Mouse (Mus musculus): ENCODE data around the gene Cmah. TPM values are rescaled to one million over a fixed set of nuclear protein-coding genes. Genes with fewer than 3 reads are reported as not detected.

Gene Cmah
- total RNA-seq, 2 experiments from 2014 or later, result 0.85 to 2.1 TPM

GRCm38 (mm10) chr13:24406847-24407246 lies 79.6 kb downstream of the Cmah start:
- no peak for ATAC-seq (replicated peaks; ENCODE audit: low FRiP score, poor library complexity, severe bottlenecking)

GRCm38 (mm10) chr13:24414635-24415206 lies 87.5 kb downstream of the Cmah start:
- no peak for ATAC-seq (replicated peaks; ENCODE audit: low FRiP score, poor library complexity, severe bottlenecking)

GRCm38 (mm10) chr13:24415506-24416206 lies 88.5 kb downstream of the Cmah start:
- ATAC-seq (replicated peaks; ENCODE audit: low FRiP score, poor library complexity, severe bottlenecking), result no peak

DNA sequence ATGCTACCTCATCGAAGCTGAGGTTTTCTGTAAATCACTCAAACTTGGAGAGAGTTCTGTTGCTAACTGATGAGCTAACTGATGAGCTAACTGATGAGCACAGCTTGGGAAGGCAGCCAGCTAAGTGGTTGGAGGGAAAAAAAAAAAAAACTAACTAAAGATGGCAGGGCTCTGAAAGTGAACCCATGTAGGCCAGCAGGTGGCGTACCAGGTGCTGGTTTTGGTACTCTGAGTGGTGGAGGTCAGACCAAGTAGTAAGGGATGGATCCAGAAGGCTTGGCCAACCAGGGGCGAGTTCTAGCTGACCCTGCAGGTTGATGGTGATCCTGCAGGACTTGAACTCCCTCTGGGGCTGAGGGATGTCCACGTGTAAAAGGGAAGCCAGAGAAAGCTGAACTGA lies 89.2 kb downstream of the Cmah start:
- ATAC-seq (replicated peaks; ENCODE audit: low FRiP score, poor library complexity, severe bottlenecking), result peak; percentile 39; the same call in 1 of the 2 replicates

DNA sequence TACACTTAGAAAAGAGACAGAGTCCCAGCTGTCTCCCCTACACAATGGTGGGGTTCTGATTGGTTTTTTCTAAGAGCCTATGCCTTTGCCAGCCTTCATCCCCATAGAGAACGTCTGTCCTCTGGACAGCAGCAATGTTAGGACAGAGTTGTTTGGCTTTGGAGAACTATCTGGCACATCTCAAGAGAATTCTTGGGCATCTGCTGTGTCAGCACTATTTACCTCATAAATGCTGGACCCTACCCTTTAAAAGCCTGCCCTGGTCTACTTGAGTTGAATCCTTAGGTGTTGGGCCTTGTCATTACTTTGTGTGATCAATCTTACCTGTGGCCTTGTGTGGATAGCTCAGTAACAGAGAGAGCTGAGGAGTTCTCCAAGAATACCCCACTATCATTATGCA lies 90.8 kb downstream of the Cmah start:
- no peak for ATAC-seq (replicated peaks; ENCODE audit: low FRiP score, poor library complexity, severe bottlenecking)

DNA sequence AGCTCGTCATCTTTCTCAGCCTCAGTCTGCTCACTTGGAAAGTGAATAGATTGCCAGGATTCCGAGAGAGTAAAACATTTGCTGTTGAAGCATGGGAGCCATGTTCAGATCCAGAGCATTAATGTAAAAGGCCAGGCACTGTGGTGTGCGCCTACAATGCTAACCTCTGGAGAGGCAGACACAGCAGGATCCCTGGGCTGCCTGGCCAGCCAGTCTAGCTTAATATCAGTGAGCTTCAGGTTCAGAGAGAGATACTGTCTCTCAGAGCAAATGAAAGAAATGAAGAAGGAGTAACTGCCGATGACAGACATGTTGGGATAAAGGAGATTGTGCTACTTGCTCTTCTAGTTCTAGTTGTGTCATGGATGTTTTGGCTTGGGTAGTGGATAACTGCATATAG lies 91.6 kb downstream of the Cmah start:
- peak; percentile 38 for ATAC-seq (replicated peaks; ENCODE audit: low FRiP score, poor library complexity, severe bottlenecking)

DNA sequence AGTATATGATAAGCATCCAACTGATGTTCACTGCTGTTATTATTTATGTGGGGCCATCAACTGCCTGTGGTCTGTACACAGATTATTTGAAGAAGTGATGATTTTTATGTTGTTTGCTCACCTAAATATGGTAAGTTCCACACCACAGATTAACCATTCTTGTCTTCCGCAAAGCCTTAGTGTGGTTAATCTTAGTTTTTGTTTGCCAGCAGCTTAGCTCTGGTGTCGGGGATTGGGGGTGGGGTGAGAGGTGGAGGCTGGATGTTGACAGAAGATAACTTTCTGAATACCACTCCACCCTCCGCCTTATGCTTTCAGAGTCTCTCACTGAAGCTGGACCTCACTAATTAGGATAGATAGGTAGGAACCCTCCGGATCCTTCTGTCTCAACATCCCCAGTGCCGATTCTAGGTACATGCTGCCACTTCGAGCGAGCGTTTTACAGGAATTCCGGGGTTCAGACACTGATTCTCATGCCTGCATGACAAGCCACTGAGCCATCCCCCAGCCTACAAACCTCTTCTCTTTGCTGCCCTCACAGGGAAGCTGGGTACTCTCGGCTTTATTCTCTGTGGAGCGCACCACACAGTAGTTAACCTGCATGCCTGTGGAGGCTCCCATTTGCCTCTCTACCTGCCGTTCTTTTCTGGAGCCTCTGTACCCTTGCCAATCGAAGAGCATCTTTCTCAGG lies 92.5 kb downstream of the Cmah start:
- ATAC-seq (replicated peaks; ENCODE audit: low FRiP score, poor library complexity, severe bottlenecking), result peak; percentile 91

DNA sequence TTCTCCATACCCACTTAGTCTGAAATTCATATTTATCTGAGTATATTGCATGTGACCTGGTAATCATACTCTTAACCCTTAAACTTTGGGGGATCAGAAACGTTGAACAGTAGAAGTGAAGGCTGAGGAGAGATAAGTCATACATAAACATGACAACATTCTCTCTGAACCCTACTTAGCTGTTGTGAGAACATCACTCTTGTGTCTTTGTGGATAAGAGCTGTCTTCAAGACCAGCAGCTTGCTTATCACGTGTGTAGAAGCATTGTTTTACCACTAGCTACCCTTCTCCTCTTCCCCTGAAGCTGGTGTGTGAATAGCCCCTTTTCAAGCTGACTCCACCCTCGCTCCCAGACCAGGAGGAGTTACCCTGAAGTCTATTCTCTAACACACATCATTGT lies 94.8 kb downstream of the Cmah start:
- ATAC-seq (replicated peaks; ENCODE audit: low FRiP score, poor library complexity, severe bottlenecking), result no peak

DNA sequence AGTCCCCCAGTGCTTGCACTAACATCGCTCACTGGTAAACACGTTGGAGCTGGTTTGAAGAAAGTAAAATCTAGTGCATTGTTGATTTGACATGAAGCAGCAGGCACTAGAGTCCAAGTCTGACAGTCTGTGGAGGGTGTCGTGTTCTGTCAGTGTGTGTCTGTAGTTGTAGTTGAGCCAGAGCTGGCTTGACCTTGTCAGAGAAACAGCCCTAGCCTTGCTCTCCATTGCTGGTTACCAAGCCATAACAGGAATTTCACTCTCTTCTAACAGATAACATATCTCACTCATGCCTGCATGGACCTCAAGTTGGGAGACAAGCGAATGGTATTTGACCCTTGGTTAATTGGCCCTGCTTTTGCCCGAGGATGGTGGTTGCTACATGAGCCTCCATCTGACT lies 103.0 kb downstream of the Cmah start:
- ATAC-seq (replicated peaks; ENCODE audit: low FRiP score, poor library complexity, severe bottlenecking), result no peak

- ATAC-seq (replicated peaks; ENCODE audit: low FRiP score, poor library complexity, severe bottlenecking), result no peak
These were observed 104.4 kb downstream of the Cmah start for GRCm38 (mm10) chr13:24431593-24431992.

DNA sequence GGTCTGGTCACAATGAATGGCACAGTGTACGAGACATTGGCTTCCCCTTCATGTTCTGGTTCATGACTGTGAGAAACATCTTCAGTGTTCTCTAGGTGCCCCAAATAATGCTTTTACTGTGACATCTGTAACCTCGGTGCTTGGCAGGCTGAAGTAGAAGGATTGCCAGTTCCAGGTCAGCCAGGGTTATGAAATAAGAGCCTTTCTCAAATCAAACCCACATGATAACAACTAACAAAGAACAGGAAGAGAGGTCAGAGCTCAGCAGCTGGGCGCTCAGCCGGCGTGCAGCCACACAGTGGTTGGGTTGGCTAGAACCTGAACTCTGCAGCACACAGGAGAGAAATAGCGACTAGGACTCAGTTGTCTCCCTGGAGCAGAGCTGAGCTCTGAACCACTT lies 115.1 kb downstream of the Cmah start:
- ATAC-seq (replicated peaks; ENCODE audit: low FRiP score, poor library complexity, severe bottlenecking), result no peak

DNA sequence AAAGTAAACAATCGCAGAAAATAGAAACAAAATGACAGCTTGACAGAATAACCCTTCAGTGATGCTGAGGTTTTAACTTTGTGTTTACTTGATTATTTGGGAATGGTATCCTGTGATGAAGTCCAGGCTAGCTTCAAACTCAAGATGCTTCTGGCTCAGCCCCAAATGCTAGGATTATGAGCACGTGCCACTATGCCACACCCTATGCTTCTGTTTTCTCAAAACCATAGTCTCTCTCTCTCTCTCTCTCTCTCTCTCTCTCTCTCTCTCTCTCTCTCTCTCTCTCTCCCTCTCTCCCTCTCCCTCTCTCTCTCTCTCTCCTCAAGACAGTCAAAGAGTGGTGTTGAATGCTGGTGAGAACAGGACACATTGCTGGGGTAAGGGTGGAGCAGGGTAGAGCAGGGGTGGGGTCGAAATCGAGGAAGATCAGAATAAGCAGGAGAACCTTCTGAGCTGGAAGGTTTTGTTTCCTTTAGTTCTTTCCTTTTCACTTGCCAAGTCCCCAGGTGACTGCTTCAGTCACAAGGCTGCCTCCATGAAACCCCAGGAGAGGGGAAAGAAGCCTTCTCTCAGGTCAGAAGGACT lies 116.7 kb downstream of the Cmah start:
- no peak for ATAC-seq (replicated peaks; ENCODE audit: low FRiP score, poor library complexity, severe bottlenecking)

DNA sequence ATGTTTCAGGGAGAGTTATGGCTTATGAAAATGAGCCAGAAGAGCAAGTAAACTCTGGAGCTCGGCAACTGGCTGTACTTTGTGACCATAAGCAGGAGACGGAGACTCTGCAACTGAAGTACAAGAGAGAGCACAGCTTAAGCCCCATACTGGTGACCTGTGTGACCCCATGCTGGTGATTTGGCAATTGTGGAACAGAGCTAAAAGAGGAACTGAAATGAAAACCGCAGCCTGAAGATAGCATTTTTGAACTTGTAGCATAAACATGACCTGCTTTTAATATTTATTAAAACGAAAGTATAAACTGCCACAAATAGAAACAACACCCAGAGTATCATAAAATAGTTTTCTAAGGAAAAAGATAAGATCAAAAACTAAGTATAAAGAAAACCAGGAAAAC lies 117.5 kb downstream of the Cmah start:
- no peak for ATAC-seq (replicated peaks; ENCODE audit: low FRiP score, poor library complexity, severe bottlenecking)

GRCm38 (mm10) chr13:24445166-24445565 lies 118.0 kb downstream of the Cmah start:
- no peak for ATAC-seq (replicated peaks; ENCODE audit: low FRiP score, poor library complexity, severe bottlenecking)

DNA sequence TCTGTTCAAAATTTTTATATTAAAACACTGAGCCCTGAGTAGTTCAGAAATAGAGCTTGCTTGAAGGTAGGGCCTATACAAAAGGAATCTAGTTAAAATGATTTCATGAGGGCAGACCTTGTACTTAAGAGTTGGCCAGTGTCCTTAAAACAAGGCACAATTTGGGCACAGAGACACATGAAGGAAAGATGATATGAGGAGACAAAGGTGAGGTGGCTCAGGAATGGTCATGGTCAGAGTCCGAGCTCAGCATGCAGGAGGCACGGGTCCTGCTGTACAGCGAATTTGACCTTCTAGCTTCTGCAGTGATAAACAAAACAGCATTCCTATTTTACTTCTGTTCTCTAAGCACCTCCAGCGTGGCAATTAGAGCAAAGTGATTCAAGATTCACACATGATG lies 118.9 kb downstream of the Cmah start:
- no peak for ATAC-seq (replicated peaks; ENCODE audit: low FRiP score, poor library complexity, severe bottlenecking)

- no peak for ATAC-seq (replicated peaks; ENCODE audit: low FRiP score, poor library complexity, severe bottlenecking)
These were observed 119.8 kb downstream of the Cmah start for GRCm38 (mm10) chr13:24447043-24447442.

GRCm38 (mm10) chr13:24448578-24448977 lies 121.4 kb downstream of the Cmah start:
- no peak for ATAC-seq (replicated peaks; ENCODE audit: low FRiP score, poor library complexity, severe bottlenecking)

DNA sequence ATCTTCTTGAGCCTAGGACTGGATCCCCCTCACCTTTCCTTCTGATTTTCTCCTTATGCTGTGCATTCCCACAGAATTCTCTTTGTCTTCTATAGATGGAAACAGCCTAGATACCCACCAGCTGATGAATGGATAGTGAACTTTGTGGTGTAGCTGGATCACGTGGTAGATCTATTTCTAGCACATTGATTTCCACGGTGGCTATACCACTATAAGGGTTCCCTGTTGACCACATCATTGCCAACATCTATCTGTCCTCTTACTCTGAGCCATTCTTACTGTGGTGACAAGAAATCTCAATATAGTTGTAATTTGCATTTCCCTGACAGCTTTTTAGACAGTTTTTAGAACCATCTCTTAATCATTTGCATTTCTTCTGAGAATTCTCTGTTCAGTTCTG lies 124.3 kb downstream of the Cmah start:
- ATAC-seq (replicated peaks; ENCODE audit: low FRiP score, poor library complexity, severe bottlenecking), result no peak

GRCm38 (mm10) chr13:24453737-24454136 lies 126.5 kb downstream of the Cmah start:
- no peak for ATAC-seq (replicated peaks; ENCODE audit: low FRiP score, poor library complexity, severe bottlenecking)

GRCm38 (mm10) chr13:24456385-24456784 lies 129.2 kb downstream of the Cmah start:
- no peak for ATAC-seq (replicated peaks; ENCODE audit: low FRiP score, poor library complexity, severe bottlenecking)

GRCm38 (mm10) chr13:24460517-24460916 lies 133.3 kb downstream of the Cmah start:
- ATAC-seq (replicated peaks; ENCODE audit: low FRiP score, poor library complexity, severe bottlenecking), result no peak

Measured in erythroblast, adult 5-6 weeks (primary cell).